Mouse (Mus musculus): Measurements from ENCODE around the gene Rnps1. TPM values are rescaled to one million over a fixed set of nuclear protein-coding genes. Genes with fewer than 3 reads are reported as not detected.
A peak's percentile ranks its signal among the peaks of the same experiment; 100 is the strongest.
"Not testable (repeated sequence)": the region's sequence is repeated elsewhere in the genome, so short reads cannot be mapped to it uniquely, and the experiment has no call there.

The Rnps1 gene
- polyA plus RNA-seq, 1 experiment from 2014 or later: 423 TPM

DNA sequence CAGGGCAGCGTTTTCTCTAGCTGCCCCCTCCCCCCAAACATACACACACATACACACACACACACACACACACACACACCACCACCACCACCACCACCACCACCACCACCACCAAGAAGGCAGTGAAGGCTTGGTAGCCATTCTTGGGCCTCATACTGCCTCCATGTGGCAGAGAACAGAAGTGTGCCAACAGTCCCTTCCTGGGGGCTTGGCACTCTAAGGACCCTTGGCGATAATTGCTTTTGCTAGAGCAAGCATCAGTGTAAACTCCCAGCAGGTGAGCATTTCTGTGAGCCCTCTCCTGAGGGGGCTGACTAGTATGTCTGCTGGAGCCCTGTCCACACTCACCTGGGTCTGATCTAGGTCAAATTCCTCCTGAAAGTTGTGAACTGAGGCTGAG lies 26.8 kb downstream of the Rnps1 start:
- H3K36me3 ChIP-seq: peaks cover 99% of the 10 kb centered on the region
- 49% methylated on average over 2 of the region's 2 CpGs for WGBS
- no peaks in the 10 kb centered on the region for H3K4me1 ChIP-seq (replicated peaks)
- no peaks in the 10 kb centered on the region for H3K27me3 ChIP-seq (ENCODE audit: insufficient read depth, poor library complexity, severe bottlenecking)
- no peak overlapping the region for H3K4me3 ChIP-seq
- H3K27ac ChIP-seq: no peak overlapping the region
- DNase-seq (ENCODE audit: low spot score): no peak
- no peaks in the 10 kb centered on the region for H3K9me3 ChIP-seq

DNA sequence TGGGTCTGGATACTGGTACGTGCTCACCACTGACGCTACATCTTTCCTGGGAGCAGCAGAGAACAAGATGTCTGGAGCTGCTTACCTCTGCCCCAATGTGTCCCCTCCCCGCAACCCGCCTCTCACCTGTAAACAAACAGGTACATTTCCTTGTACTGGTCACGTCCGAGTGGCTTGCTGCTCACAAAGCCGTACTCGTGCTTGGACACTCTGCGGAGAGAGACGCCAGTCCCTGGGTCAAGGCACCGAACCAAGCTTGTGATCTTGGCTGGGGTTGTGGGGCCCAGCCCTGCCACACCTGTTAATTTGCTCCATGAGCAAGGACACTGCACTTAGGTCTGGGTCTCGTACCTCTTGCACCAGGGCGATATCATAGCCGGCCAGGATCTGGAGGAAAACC lies 27.7 kb downstream of the Rnps1 start:
- H3K4me3 ChIP-seq: no peak overlapping the region
- no peaks in the 10 kb centered on the region for H3K4me1 ChIP-seq (replicated peaks)
- DNase-seq (ENCODE audit: low spot score): no peak
- H3K9me3 ChIP-seq: no peaks in the 10 kb centered on the region
- H3K36me3 ChIP-seq: peaks cover 99% of the 10 kb centered on the region
- H3K27ac ChIP-seq: no peak overlapping the region
- WGBS: 95% methylated on average over 14 of the region's 14 CpGs
- no peaks in the 10 kb centered on the region for H3K27me3 ChIP-seq (ENCODE audit: insufficient read depth, poor library complexity, severe bottlenecking)

DNA sequence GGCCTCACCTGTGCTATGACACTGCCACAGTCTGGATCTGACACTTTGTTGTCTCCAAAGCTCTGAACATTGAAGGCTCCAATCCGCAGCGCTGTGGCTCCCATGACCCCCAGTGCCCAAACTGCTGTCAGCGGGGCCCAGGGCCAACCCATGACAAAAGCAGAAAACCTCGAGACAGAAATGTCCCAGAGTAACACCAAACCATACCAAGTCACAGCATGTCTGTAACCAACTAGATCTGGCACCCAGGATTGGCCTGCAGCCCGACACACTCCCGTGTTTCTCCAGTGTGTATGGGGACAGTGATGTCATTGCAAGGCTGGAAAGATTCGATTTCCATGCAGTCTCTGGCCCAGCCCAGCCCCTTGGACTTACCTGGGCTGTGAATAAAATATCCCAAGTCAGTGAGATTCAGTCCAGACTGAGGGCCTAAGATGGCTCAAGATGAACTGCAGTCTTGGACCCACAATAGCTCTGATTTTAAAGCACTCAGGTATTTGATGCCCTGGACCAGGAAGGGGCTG lies 28.3 kb downstream of the Rnps1 start, which contains the start of gene Dnase1l2:
TSS of gene Dnase1l2 (minus strand) at position 474 of the 524 bp plus-strand sequence.
- Histone ChIP-seq H3K9me3 (no peaks in the 10 kb centered on the region), H3K27me3 (ENCODE audit: insufficient read depth, poor library complexity, severe bottlenecking) (no peaks in the 10 kb centered on the region), H3K4me3 (no peak within 1 kb of the TSS), H3K27ac (no peak within 1 kb of the TSS), H3K36me3 (peaks cover 99% of the 10 kb centered on the region), H3K4me1 (replicated peaks) (no peaks in the 10 kb centered on the region)
- no peak for DNase-seq (ENCODE audit: low spot score)
- 86% methylated on average over 7 of the region's 7 CpGs for WGBS

DNA sequence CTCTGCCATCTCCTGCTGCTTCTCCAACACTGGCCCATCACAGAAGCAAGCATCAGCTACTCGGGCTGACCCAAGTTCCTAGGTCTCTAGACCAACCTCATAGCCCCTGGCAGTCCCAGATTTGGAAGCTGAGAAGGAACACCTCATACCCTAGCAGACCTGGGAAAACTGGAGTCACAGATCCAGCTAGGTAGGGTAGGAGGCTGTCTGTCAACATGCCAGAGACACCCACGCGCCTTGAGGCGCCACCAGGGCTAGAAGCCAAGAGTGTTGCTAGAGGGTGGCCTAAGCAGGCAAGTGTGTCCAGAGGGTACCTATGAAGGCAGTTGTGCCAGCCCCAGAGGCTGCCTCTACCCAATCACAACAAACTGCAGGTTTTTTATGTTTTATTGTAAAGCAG lies 29.0 kb downstream of the Rnps1 start:
- Histone ChIP-seq H3K4me3 (no peak overlapping the region), H3K9me3 (no peaks in the 10 kb centered on the region), H3K4me1 (replicated peaks) (no peaks in the 10 kb centered on the region), H3K36me3 (peaks cover 100% of the 10 kb centered on the region), H3K27ac (no peak overlapping the region), H3K27me3 (ENCODE audit: insufficient read depth, poor library complexity, severe bottlenecking) (no peaks in the 10 kb centered on the region)
- DNase-seq (ENCODE audit: low spot score): no peak
- WGBS: 94% methylated on average over 4 of the region's 4 CpGs

DNA sequence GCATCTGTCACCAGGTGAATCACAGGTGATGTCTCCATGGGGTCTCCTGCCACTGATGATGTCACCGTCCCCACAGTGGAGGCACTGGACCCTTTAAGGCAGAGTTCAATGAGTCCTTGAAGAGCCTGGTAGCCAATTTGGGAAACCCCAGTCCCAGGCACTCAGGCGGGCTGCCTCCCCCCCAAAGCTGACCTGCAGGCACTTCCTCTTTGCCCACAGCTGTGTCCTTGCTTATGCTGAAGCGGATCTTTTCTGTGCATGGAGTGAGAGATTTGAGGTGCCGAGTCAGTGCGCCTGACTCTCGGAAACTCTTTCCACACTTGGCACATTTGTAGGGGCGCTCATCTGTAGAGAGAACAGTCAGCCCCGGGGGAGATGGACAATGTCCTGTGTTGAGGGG lies 32.2 kb downstream of the Rnps1 start:
- Histone ChIP-seq H3K27ac (no peak overlapping the region), H3K9me3 (no peaks in the 10 kb centered on the region), H3K4me1 (replicated peaks) (no peaks in the 10 kb centered on the region), H3K36me3 (peaks cover 100% of the 10 kb centered on the region), H3K27me3 (ENCODE audit: insufficient read depth, poor library complexity, severe bottlenecking) (no peaks in the 10 kb centered on the region), H3K4me3 (no peak overlapping the region)
- no peak for DNase-seq (ENCODE audit: low spot score)
- WGBS: 92% methylated on average over 8 of the region's 8 CpGs

DNA sequence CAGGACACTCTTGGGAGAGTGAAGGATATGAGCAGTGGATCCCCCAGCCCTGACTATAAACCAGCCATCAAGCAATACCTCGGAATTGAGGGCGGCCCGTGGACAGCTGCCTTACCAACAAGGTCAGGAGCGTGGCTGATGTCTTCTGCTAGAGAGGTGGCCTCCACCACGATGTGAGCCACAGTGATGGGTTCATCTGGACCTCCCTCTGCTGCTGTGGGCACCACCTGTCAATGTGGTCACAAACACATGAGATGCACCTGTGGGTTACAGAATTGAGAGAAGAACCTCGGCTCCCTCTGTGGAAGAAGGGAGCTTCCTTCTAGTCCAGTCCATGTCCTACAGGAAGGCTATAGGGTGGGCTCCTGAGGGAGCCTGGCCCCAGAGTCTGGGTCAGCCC lies 35.1 kb downstream of the Rnps1 start:
- no peak overlapping the region for H3K27ac ChIP-seq
- peaks cover 73% of the 10 kb centered on the region for H3K36me3 ChIP-seq
- H3K4me3 ChIP-seq: no peak overlapping the region
- WGBS: 94% methylated on average over 6 of the region's 6 CpGs
- no peak for DNase-seq (ENCODE audit: low spot score)
- no peaks in the 10 kb centered on the region for H3K27me3 ChIP-seq (ENCODE audit: insufficient read depth, poor library complexity, severe bottlenecking)
- no peaks in the 10 kb centered on the region for H3K9me3 ChIP-seq
- peaks cover 13% of the 10 kb centered on the region for H3K4me1 ChIP-seq (replicated peaks)

DNA sequence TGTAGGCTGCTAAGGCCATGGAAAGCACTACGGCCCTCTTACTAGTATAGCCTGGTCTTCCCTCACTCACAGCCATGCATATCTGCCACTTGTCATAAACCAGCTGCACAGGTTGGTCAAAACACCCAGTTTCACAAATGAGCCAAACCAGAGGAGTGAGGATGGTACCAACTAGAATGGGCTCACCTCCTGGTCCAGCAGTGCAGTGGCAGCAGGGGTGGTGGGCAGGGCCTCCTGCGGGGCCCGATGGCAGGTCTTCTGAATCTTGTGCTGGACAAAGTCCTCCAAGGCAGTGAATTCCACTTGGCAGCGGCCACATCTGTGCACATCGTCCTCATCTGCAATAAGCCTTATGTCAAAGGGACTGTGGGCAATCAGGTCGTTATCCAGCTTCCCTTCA lies 36.9 kb downstream of the Rnps1 start:
- Histone ChIP-seq H3K4me1 (replicated peaks) (peaks cover 19% of the 10 kb centered on the region), H3K4me3 (no peak overlapping the region), H3K36me3 (peaks cover 56% of the 10 kb centered on the region), H3K27ac (no peak overlapping the region), H3K9me3 (no peaks in the 10 kb centered on the region), H3K27me3 (ENCODE audit: insufficient read depth, poor library complexity, severe bottlenecking) (no peaks in the 10 kb centered on the region)
- WGBS: 95% methylated on average over 6 of the region's 6 CpGs
- DNase-seq (ENCODE audit: low spot score): no peak

DNA sequence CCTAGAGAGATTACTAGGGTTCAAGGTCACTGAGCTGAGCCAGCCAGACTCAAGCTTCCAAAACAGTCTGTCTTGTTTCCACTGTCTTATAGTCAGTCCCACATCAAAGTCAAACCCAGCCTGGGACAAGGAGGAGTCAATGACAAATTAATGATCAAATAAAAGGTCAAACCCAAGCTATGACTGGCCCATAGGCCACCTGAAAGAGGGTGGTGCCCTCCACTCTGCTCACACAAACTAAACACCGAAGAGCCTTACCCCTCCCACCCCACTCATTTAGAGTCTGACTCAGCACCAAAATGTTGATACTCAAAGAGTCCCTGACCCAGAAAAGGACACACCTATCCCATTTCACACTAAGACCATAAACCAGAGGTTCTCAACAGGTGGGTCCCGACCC lies 39.0 kb downstream of the Rnps1 start:
- peaks cover 35% of the 10 kb centered on the region for H3K36me3 ChIP-seq
- H3K27ac ChIP-seq: no peak overlapping the region
- H3K9me3 ChIP-seq: no peaks in the 10 kb centered on the region
- peaks cover 19% of the 10 kb centered on the region for H3K4me1 ChIP-seq (replicated peaks)
- H3K27me3 ChIP-seq (ENCODE audit: insufficient read depth, poor library complexity, severe bottlenecking): no peaks in the 10 kb centered on the region
- H3K4me3 ChIP-seq: no peak overlapping the region
- no peak for DNase-seq (ENCODE audit: low spot score)
- 88% methylated on average over 2 of the region's 2 CpGs for WGBS

DNA sequence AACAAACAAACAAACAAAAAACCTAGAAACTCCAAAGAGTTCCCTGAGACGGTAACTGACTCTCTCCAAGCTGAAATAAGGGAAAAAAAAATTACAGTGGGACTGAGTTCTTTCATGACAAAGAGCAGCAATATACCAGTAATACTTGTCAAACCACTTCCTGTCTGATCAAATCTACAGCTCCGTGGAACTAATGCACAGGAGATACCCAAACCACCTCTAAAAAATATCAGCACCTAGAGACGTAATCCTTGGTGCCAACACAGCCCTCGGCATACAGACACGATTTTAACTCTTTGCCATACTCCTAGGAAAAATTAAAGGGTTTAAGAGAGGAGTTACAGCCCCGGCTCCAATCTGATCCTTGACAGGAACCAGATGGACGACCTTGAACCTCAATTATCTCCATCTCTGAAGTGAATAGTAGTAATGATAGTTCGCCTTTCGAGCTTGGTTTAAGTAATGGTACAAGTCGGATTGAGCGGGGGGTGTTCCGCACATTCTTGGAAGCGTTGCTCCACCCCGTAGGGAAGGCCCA lies 39.9 kb downstream of the Rnps1 start:
- 15% methylated on average over 14 of the region's 14 CpGs for WGBS
- DNase-seq (ENCODE audit: low spot score): no peak

DNA sequence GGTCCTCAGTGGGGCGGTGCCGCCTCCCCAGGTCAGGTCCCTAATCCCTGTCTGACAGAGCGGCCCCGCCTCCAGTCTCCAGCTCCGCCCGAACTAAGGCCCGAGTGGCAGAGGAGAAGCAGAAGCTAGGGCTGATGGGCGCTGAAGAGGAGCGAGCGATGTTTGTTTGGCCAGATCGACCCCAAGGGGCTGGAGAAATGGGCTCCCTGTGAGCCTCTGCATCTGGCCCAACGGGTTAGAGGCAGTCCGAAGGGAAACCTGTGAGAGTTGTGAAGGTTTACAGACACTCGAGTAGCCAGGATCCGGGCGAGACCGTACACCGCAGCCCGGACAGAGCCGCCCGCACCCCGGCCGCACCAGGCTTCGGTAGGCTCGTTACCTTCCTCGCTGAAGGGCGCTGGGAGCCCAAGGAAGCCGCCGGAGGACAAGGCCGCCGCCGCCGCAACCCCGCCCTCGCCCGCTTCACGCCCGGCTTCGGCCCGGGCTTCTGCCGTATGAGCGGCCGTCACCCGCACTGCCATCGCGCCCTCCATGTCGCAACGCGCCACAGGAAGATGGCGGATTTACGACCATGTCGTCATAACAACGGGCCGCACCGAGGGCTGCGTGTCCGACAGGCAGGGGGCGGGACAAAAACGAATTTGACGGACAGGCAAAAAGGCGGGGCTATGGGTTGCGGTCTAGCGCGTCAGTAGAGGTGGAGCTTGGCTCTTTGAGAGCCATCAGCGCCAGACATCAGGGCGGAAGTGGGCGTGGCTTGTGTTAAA lies 40.6 kb downstream of the Rnps1 start:
- Histone ChIP-seq H3K27me3 (ENCODE audit: insufficient read depth, poor library complexity, severe bottlenecking) (no peaks in the 10 kb centered on the region), H3K36me3 (peaks cover 19% of the 10 kb centered on the region), H3K4me3 (peak overlapping the region; percentile 92), H3K9me3 (no peaks in the 10 kb centered on the region), H3K27ac (peak overlapping the region; percentile 95), H3K4me1 (replicated peaks) (peaks cover 19% of the 10 kb centered on the region)
- DNase-seq (ENCODE audit: low spot score): peak; percentile 100
- WGBS: under 1% methylated on average over 67 of the region's 67 CpGs

More for the DNA sequence above, 39.9 kb downstream of the Rnps1 start:
- Histone ChIP-seq H3K27ac (peak overlapping the region; percentile 95), H3K36me3 (peaks cover 26% of the 10 kb centered on the region), H3K4me3 (peak overlapping the region; percentile 92), H3K9me3 (no peaks in the 10 kb centered on the region), H3K27me3 (ENCODE audit: insufficient read depth, poor library complexity, severe bottlenecking) (no peaks in the 10 kb centered on the region), H3K4me1 (replicated peaks) (peaks cover 19% of the 10 kb centered on the region)

DNA sequence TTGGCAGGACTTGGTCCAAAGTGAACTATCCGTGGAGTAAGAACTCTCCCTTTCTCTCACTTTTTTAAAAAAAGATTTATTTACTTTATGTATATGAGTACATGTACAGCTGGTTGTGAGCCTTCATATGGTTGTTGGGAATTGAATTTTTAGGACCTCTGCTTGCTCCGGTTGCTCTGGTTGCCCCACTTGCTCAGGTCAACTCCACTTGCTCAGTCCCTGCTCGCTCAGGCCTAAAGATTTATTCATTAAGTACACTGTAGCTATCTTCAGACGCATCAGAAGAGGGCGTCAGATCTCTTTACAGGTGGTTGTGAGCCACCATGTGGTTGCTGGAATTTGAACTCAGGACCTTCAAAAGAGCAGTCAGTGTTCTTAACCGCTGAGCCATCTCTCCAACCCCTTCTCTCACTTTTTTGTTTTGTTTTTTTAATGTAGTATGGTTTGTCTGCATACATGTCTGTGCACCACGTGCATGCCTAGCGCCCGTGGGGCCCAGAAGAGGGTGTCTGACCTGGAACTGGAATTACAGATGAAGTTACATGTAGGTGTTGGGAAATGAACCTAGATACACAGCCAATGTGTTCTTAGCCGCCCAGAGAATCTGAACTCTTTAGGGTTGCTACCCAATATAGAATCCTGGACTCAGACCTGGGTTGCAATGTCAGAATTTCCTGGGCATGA lies 41.3 kb downstream of the Rnps1 start:
- 47% methylated on average over 10 of the region's 10 CpGs for WGBS
- Histone ChIP-seq H3K4me3 (peak overlapping the region; percentile 92), H3K4me1 (replicated peaks) (peaks cover 19% of the 10 kb centered on the region), H3K27ac (peak overlapping the region; percentile 95), H3K36me3 (peaks cover 12% of the 10 kb centered on the region)
- not testable (repeated sequence) for H3K9me3 ChIP-seq; DNase-seq (ENCODE audit: low spot score); H3K27me3 ChIP-seq (ENCODE audit: insufficient read depth, poor library complexity, severe bottlenecking)

DNA sequence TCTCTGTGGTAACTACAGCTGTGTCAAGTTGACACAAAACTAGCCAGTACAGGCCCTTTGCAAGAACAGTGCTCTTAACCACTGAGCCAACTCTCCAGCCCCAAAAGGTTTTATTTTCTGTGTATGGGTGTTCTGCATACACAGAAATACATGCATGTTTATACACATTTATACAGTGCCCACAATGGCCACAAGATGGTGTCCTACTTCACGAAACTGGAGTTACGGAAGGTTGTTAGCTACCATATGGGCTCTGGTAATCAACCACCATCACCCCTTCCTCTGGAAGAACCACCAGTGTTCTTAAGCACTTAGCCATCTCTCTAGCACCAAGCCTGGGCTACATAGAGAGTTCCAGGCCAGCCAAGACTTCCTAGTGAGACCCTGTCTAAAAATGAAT lies 47.2 kb downstream of the Rnps1 start:
- no peak for DNase-seq (ENCODE audit: low spot score)
- Histone ChIP-seq H3K27ac (no peak overlapping the region), H3K36me3 (no peaks in the 10 kb centered on the region), H3K9me3 (no peaks in the 10 kb centered on the region), H3K27me3 (ENCODE audit: insufficient read depth, poor library complexity, severe bottlenecking) (no peaks in the 10 kb centered on the region), H3K4me3 (no peak overlapping the region), H3K4me1 (replicated peaks) (no peaks in the 10 kb centered on the region)
- WGBS: 63% methylated on average over 2 of the region's 2 CpGs

DNA sequence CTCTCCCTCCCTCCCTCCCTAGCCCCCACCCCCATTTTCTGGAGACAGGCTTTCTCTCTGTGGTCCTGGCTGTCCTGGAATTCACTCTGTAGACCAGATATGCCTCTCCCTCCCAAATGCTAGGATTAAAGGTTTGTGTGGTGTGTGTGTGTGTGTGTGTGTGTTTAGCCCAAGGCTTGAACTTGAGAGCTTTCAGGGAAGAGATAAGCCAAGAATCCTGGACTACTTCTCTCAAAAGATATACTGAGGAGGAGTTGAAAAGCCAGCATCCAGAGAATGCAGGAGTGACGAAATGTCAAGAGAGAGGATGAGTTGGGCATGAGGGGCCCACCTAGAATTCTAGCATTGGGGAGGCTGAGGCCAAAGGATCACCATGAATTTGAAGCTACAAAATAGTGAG lies 48.6 kb downstream of the Rnps1 start:
- Histone ChIP-seq H3K9me3 (no peaks in the 10 kb centered on the region), H3K27me3 (ENCODE audit: insufficient read depth, poor library complexity, severe bottlenecking) (no peaks in the 10 kb centered on the region), H3K4me3 (no peak overlapping the region), H3K27ac (no peak overlapping the region), H3K36me3 (no peaks in the 10 kb centered on the region), H3K4me1 (replicated peaks) (no peaks in the 10 kb centered on the region)
- DNase-seq (ENCODE audit: low spot score): no peak
- 98% methylated on average over 1 of the region's 1 CpGs for WGBS

Measured in hindbrain, embryonic 10.5 days (tissue).